Mouse (Mus musculus) forebrain, embryonic 13.5 days (tissue): Measurements from ENCODE around the gene Zfp248. TPM values are rescaled to one million over a fixed set of nuclear protein-coding genes. Genes with fewer than 3 reads are reported as not detected.

Experiments
- microRNA-seq: library from miRNA; unstranded; fragments of <30 nt; microRNA quantifications from one replicate; pipeline ENCODE4, GENCODE M21; 2016
- polyA plus RNA-seq: library from polyadenylated mRNA; unstranded; fragments of >200 nt; fragmentation: Nextera tagmentation; extraction: Ambion mirVana; gene quantifications from 2 replicates; pipeline ENCODE4 v1.2.1, GENCODE M21; 2015

The Zfp248 gene
- polyA plus RNA-seq, 1 experiment from 2014 or later = 10.2 TPM

Small RNA genes lying within 50 kb of the gene (microRNA-seq; reads per million reads assigned to microRNA genes)
- gene Gm25953 = not detected

Other genes with a start within 250 kb of the Zfp248 start
- gene Bms1, start 36.1 kb downstream of the Zfp248 start, polyA plus RNA-seq = 27.4 and 31.0 TPM in 2 replicates
- gene Zfp9, start 23.8 kb upstream of the Zfp248 start, polyA plus RNA-seq = 6.3 and 7.4 TPM in 2 replicates
- gene Ankrd26, start 106.7 kb upstream of the Zfp248 start, polyA plus RNA-seq = 25.0 and 25.8 TPM in 2 replicates